Mouse (Mus musculus): ENCODE data around the gene Aff2.

Gene Aff2

DNA sequence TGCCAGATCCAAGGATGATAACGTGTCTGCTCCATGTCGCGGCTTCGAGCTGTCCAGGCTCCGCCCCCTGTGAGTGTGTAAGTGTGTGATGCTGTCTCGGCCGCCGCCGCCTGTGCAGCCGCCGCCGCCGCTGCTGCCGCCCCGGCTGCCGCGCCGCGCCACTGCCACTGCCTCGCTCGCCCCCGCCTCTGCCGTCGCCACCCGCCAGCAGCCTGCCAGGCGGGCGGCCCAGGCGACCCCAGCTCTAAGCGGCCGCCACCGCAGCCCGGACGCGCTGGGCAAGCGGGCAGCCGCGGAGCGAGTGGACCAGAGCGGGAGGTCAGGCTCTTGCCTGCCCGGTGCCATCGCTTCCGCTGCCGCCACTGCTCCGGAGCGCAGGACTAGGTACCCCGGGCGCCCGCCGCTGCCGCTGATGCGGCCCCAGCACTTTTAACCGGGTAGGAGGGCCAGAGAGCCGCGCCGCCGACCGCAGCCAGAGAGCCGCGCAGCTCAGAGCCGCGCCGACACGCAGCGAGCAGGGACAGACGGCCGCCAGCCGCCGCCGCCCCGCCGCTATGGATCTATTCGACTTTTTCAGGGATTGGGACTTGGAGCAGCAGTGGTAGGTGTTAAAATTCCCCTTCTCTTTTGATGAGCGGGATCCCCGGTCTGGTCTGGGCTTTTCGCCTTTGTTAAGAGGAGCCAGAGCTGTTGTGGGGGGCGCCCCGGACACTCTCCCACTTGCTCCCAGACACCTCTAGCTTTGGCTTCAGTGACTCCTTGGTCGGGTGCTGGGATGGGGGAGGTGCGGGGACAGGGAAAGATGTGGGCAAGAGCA is at the start of gene Aff2:
Gene Aff2, plus strand, starts transcription at position 57 of the 817 bp plus-strand sequence.
- DNase-seq (ENCODE audit: low read depth, low spot score): no peak

DNA sequence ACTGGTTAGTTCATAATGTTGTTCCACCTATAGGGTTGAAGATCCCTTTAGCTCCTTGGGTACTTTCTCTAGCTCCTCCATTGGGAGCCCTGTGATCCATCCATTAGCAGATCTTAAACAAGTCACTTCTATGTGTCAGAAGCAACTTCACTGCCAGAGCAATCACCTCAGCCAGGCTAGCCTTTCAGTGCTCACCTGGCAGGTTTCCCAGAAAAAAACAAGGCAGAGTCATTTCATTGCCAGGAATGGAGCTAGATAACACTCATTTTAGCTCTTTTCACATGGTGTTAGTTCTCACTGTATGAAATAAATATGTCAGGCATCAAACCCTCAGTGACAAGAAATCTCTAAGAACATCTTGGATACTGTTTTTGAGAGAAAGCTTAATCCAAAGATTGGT is 22.8 kb upstream of the Aff2 start:
- DNase-seq (ENCODE audit: low read depth, low spot score): no peak

DNA sequence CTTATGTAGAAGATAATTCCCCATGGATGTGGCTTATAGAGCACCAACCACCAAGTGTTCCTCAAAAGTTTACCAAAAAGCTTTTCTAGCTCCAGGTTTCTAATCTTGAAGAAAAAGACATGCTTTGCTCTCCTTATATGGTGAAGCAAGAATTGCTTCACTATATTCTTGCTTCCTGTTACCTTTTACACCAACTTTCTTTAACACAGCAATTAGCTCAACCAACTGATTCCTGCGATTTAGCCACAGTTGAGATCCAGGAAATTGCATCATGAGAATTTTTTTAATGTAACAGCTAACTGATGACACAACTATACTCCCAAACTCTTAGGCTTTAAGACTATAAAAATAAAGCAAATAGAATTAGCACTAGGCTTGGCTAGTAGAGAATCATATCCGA is 4.5 kb upstream of the Aff2 start:
- DNase-seq (ENCODE audit: low read depth, low spot score): no peak

DNA sequence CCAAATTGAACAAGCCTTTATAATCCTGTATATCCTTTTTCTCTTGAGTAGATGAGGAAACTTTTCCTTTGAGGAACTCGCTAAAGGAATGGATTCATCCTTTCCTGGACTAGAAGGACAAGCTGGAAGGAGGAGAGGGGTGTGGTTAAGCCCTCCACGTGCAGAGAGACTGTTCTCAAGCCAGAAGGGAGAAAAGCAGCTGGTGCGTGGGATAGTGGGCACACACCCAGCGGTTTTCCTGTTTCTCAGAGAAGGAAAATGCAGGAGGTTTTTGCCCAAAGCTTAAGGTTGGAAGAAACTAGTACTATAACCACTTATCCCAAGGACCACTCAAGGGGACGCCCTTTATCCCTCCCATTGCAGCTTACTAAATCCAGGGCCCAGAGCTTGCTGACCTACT is 734 bp upstream of the Aff2 start:
- no peak for DNase-seq (ENCODE audit: low read depth, low spot score)

DNA sequence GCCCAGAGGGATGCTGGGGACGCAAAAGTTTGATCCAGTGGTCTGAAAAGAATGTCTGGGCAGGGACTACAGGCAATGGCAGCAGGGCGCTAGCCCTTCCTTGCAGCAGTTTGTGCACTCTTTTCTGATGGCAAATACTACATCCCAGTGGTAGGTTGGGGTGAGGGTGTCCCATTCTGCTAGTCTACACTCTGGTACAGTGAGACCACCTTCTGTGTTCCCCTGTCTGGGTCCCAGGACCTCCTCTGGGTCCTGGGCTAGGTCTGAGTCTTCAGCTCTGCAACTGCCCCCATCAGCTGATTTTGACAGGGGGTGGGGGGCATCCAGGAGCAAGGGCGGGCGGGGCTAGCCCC is 233 bp upstream of the Aff2 start:
- no peak for DNase-seq (ENCODE audit: low read depth, low spot score)

DNA sequence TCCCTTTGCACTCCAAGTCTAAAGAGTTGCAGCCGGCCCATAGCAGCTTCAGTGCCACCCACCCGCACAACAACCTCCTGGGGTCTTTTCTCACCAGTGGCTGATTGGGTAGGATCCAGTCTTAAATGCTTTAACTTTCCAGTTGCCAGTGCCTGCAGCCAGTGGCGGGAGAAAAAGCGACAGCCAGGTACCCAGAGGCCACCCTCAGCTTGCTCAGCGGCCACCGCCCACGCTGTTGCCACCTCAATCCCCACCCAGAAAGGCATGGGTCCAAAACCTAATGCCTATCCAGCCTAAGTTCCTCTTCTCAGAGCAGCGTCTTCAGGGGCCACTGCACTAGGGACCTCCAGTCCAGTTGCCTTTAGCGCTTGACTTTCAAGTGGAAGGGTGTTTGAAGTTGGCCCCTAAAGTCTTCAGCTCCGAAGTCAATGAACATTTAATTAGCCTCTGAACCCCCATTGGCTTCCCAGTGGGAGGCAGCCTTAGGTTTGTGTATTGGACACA is 1.0 kb downstream of the Aff2 start:
- no peak for DNase-seq (ENCODE audit: low read depth, low spot score)

DNA sequence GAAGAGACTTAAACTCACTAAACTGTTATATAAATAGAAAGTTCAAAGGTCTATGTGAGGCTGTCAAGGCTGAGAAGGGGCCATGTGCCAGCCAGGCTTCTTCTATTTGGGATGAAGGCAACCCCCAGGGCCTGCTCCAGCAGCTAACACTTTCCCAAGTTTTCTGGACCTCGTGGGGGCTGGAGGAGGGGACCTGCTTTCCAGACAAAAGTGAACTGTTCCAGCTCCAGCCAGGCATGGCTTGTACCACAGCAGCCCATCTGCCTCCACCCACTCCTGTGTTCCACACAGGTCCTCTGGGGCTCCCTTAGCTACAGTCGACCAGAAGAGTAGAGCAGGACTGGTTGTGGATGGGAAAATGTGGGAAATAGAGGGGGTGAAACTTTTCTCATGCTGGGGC is 4.1 kb downstream of the Aff2 start:
- DNase-seq (ENCODE audit: low read depth, low spot score): no peak

DNA sequence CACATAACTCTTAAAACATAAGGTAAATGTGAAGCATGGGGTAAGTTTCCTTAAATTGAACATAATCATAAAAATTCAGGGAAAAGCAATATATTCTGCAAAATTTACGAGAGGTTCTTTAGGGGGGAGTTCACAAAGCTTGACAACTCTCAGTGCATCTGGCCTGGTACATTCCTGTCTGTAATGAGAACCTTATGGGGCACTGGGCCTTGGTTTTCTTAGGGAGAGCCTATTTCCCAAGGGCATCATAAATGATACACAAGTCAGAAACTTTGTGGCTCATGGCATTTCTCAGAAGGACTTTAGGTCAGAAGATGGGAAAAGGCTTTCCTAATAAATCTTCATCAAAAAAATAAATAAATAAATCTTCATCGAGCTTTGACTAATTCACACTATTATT is 13.2 kb downstream of the Aff2 start:
- no peak for DNase-seq (ENCODE audit: low read depth, low spot score)

DNA sequence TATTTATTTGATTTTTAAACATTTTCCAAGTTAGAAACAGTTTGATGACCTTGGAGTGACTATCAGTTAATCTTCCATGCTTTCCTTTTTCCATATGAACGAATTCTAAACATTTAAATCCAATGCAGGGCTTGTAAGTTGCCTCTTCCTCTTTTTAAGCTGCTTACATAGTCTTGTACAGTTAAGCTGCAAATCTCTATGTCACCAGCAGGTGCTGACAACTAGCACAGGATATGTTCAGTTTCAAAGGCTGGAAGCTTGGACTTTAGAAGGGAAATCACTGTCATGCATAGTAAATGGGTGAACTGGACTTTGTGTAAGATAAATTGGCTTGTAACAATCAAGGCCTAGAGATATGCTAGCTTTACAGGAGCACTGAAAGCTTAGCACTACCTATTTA is 29.6 kb downstream of the Aff2 start:
- DNase-seq (ENCODE audit: low read depth, low spot score): peak; percentile 15

DNA sequence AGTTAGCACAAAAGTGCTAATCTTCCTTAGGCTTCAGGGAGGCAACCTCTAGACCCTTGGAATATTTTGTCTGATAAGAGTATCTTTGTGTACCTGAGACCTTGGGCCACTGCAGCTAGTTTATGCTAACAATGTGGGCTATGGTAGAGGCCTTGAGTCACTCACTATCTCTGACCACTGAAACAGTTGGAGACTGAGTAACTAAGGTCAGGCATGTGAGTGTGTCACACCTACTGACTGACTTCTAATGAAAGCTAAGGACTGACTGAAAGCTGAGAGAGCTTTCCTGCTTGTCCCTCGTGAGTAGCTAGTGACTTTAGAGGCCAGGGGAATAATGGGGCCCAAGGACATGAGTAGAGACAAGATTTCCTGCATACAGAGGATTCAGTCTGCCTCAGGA is 54.9 kb downstream of the Aff2 start:
- DNase-seq (ENCODE audit: low read depth, low spot score): no peak

DNA sequence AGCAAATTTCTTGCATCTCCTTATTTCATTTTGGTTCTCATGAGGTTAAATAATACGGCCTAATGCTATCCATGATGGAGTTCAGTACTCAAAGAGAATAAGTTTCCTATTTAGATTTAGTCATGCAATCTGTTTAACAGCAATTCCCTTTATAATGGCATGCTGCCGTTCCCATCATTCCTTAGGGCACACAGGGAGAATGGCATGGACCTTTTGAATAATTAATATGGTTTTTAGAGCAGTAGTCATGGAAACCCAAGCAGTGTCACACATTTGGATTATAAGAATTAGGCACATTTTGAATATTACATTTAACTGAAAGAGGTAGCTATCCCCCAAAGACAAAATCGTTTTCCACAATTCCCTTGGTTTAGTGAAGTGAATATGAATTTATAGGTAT is 78.3 kb downstream of the Aff2 start:
- DNase-seq (ENCODE audit: low read depth, low spot score): no peak

DNA sequence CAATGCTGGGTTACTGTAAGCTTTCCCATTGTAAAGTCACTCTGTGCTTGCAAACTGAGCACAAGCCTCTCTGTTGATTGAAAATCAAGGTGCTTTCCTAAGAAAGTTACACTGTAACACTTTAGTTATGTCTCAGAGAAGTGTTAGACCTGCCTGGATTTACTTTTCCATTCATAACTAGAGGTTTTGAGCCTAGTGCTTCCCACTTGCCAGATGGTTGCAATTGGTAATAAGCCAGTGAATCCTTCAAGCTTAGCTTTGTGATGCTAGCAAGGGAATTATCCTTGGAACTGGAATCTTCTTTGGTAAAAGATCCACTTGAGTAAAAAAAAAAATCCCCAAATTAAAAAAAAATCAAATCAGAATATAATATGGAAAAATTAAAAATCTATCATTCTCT is 81.8 kb downstream of the Aff2 start:
- no peak for DNase-seq (ENCODE audit: low read depth, low spot score)

DNA sequence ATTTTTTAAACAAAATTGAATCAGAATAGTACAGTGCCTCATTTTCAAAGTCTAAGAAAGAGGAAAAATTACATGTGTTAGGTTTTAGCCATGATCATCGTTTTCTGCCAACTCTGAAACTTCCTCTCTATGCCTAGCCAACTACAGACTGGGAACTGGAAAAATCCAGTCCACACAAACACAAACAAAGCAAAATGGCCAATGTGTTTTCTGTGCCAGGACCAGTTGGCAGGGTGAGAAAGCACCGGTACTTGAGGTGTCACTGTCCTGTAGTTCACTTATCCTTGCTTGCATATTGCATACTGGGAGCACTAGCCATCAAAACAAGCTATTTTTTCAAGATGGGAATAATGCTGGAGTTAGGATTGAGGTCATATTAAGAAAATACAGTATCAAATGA is 100.8 kb downstream of the Aff2 start:
- no peak for DNase-seq (ENCODE audit: low read depth, low spot score)

DNA sequence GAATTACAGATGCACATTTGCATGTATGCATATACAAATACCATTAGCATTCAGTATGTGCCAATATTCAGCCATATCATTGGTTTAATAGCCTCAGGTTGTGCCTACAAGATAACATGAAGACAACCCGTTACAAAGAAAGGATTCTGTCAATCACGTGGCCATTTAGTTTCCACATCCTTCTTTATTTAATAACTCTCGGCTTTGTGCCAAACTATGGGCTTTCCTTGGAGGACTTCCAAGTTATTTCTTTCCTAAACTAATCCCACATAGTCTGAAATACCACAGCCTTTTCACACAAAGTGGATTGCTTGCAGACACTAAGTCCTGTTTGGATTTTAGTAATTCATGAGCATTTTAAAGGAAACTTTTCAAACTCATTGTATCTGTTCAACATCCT is 142.0 kb downstream of the Aff2 start:
- DNase-seq (ENCODE audit: low read depth, low spot score): no peak

DNA sequence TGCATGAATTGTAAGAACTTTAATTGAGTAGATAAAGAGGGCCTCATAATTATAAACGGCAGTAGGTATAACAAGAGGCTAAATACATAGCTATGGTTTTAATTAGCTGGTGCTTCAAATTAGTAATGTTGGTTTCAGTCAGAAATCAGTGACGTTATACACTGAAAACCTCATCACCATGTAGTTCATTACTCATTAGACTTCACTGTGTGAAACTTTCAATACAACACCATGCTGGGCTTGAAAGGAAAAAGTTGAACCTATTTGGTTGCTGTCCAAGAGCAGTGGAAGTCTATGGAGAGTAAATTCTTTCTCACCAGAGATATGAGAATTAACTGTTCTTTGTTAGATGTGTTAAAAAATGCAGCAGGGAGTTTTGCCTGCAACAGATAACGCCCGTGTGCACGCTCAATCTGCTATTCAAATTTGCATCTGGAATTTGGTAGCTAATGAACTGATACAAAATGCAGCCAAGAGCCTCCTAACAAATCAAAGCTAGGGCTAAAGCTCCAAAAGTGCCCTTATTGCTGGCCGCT is 158.0 kb downstream of the Aff2 start:
- no peak for DNase-seq (ENCODE audit: low read depth, low spot score)

DNA sequence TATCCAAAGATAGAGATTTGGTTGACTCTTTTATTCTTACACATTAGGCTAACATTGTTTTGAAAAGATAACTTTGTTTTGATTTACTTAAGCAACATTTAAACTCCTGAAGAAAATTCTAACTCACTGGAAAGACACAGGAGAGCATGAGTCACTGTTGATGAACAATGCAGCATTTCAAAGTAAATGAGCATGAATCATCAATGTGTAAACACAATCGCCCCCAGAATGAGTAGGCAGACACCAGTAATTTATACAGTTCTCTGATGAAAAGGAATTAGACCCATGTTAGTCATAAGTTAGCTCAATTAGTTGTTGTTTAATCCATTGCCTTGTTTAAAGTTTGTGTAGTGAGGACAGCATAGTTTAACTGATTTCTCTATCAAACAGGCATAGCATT is 180.7 kb downstream of the Aff2 start:
- no peak for DNase-seq (ENCODE audit: low read depth, low spot score)

DNA sequence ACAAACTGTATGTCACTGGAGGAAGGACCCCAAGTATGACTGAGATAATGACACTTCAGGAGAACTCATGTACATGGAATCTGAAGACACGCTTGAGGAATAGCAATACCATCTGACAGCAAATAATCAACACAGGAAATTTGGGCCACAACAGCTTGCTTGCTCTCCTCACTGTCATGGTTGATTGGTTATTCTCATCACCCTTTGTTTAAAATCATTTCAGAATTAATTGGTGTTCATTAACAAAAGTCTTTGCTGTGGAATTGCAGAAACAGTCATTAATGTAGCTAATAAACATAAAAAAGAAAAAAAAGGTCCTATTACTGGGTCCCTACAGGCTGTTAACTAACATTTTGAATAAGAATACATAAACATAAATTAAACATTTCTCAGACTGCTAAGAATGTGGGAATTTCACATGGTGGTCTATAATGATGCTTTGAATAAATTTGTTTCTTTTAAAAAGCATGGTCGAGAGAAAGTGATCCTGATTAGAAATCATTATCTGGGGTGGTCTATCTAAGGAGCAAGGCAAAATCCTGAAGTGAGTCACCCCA is 219.9 kb downstream of the Aff2 start:
- no peak for DNase-seq (ENCODE audit: low read depth, low spot score)

DNA sequence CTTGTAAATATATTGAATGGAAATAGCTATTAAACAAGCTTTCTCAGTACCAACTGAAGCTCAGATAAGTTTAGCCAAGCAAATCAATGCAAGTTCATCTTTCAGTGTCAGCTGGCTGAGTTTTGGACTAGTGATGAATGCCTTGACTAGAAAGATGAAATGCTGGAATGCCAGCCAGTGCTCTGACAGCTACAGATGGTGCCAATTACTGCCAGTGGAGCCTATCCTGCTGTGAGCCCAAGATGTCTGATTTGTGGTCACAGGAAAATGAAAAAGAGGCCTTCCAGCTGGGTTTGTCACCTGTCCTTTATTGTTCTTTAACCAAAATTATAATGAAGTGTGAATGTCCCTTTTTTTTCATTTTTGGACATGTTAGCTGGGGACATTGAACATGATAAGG is 248.7 kb downstream of the Aff2 start:
- no peak for DNase-seq (ENCODE audit: low read depth, low spot score)

DNA sequence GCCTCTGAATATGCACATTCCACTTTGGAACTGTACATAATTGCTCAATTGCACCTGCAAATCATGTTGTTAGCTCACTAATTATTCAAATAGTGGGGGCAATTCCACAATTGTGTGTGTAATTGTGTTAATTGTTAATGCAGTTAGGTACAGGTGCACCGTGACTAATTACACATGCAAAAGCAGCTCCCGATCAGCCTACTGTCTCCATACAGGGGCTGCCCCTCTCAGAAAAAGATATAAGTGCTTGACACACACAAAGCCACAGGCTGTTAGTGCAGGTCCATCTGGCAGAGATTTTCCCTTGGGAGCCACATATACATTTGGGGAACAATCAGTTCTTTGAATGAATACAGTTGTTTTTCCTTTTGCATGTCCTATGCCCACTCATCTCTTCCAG is 302.9 kb downstream of the Aff2 start:
- DNase-seq (ENCODE audit: low read depth, low spot score): no peak

DNA sequence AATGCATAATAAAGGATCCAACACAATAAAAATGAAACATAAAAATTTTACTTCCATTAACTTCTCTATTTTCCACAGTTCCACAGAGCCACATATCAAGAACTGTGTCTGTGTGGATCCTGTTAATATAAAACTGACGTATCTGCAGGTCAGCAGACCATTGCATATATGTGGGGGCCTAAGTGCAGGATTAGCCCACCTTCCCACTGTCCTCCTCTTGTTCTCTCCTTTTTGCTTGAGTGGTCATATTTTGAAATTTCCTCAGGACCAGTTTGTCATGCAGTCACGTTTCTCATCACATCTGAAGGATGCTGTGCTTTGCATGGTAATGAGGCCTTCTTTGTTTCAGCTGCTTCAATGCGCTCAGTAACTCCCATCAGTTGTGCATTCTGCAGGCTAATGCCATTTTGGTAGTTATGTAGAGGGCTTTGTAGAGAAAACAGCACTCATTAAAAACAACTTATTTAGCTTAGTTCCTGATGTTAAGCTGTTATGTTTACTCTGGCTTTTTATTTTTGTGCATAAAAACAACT is 306.1 kb downstream of the Aff2 start:
- DNase-seq (ENCODE audit: low read depth, low spot score): no peak

DNA sequence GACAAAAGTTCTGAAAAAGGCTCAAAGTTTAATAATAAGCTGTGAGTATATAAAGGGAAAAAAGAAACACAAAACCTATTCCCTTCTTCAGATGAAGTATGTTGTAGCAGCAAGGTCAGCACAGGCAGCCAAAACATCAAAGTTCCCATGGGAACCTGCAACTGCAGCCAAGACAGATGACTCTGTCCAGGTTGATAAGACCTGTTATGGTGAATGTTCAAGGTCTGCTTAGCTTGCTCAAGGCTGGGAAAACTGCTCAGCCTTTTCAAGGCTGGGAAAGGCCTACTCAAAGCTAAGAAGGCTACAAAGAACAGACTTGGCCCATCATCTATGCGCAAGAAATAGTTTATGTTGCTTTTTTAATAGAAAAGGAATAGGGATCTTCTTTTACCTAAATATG is 315.6 kb downstream of the Aff2 start:
- DNase-seq (ENCODE audit: low read depth, low spot score): no peak

DNA sequence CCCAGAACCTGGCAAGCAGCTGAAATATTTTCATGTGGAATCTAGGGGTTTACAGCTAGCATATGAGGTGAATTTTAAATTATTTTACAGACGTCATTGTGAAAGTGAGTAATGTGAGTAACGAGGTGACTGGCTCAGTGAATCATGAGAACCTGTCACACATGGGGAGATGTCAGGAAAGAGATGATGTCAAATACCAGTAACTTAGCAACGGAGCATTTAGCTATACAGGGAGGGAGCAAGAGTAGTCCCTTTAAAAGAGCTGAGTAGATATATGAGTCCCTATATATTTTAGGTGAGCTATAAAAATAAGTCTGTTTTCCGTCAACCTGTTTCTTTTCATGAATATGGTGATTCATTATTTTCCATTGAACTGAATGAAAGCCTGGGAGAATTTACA is 338.7 kb downstream of the Aff2 start:
- no peak for DNase-seq (ENCODE audit: low read depth, low spot score)

DNA sequence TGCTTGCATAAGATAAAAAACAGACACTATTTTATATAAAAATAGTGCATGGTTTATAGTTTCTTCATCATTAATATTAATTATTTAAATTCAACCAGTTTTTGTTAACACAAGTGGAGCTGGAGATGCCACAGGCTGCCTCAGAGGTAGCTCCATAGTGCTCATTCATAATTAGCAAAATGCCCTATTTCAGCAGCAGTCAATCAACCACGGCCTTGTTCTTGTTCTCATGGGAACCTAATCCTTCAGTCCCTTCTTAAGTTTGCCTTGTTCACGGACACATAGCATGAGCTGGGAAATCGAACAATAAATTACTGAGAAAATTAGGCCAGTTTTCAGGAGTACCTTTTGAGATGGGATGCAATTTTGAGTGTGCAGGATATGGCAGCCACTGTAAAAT is 378.9 kb downstream of the Aff2 start:
- DNase-seq (ENCODE audit: low read depth, low spot score): no peak

Measured in retina, adult 2 months (tissue).